Mouse (Mus musculus): ENCODE results near the gene Coro1b. TPM values are rescaled to one million over a fixed set of nuclear protein-coding genes. Genes with fewer than 3 reads are reported as not detected.
A peak's percentile ranks its signal among the peaks of the same experiment; 100 is the strongest.
"Not testable (repeated sequence)": the region's sequence is repeated elsewhere in the genome, so short reads cannot be mapped to it uniquely, and the experiment has no call there.

Gene Coro1b
- polyA plus RNA-seq, 1 experiment from 2014 or later = 189 TPM

- DNase-seq (ENCODE audit: low spot score) = no peak
- H3K36me3 ChIP-seq (ENCODE audit: control insufficient read depth, insufficient read depth, low read length) = peaks cover 11% of the 10 kb centered on the region
- H3K9me3 ChIP-seq (ENCODE audit: control insufficient read depth, low read length) = no peaks in the 10 kb centered on the region
- no peak overlapping the region for H3K4me2 ChIP-seq (ENCODE audit: low read length)
- H3K9ac ChIP-seq (ENCODE audit: low read length) = no peak overlapping the region
- H3K27me3 ChIP-seq (replicated peaks; ENCODE audit: control insufficient read depth, insufficient read depth, low read length) = no peaks in the 10 kb centered on the region
- ATAC-seq (replicated peaks; ENCODE audit: low FRiP score, low TSS enrichment, low read depth) = no peak
- 82% methylated on average over 7 of the region's 7 CpGs for WGBS
- peaks cover 20% of the 10 kb centered on the region for H3K4me1 ChIP-seq (replicated peaks; ENCODE audit: control insufficient read depth, insufficient read depth, low read length)
- no peak overlapping the region for H3K4me3 ChIP-seq (ENCODE audit: low read depth, low read length)
- no peak overlapping the region for H3K27ac ChIP-seq (ENCODE audit: low read depth)
These were observed 25.7 kb upstream of the Coro1b start for GRCm38 (mm10) chr19:4122411-4123370.

GRCm38 (mm10) chr19:4124432-4124831 is 24.0 kb upstream of the Coro1b start:
- Histone ChIP-seq H3K9me3 (ENCODE audit: control insufficient read depth, low read length) (no peaks in the 10 kb centered on the region), H3K27ac (ENCODE audit: low read depth) (no peak overlapping the region), H3K36me3 (ENCODE audit: control insufficient read depth, insufficient read depth, low read length) (peaks cover 14% of the 10 kb centered on the region), H3K27me3 (replicated peaks; ENCODE audit: control insufficient read depth, insufficient read depth, low read length) (no peaks in the 10 kb centered on the region), H3K9ac (ENCODE audit: low read length) (no peak overlapping the region), H3K4me3 (ENCODE audit: low read depth, low read length) (no peak overlapping the region), H3K4me2 (ENCODE audit: low read length) (no peak overlapping the region), H3K4me1 (replicated peaks; ENCODE audit: control insufficient read depth, insufficient read depth, low read length) (peaks cover 20% of the 10 kb centered on the region)
- WGBS = 81% methylated on average over 4 of the region's 4 CpGs
- no peak for DNase-seq (ENCODE audit: low spot score)
- no peak for ATAC-seq (replicated peaks; ENCODE audit: low FRiP score, low TSS enrichment, low read depth)

DNA sequence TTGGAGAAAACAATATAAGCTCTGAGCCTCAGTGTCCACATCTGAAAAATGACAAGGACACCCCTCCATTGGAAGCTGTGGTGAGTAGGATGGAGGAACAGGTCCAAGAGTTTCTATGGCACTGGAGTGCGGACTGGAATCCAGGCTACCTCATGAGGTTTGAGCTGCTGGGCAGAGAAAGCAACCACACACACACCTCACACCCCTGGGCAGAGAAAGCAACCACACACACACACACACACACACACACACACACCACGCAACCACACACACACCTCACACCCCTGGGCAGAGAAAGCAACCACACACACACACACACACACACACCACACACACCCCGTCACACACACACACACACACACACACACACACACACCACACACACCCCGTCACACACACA is 23.2 kb upstream of the Coro1b start:
- Histone ChIP-seq H3K9ac (ENCODE audit: low read length) (0 out of 2 replicates have a peak overlapping the region, but pooled peaks have one; percentile 25), H3K27ac (ENCODE audit: low read depth) (peak overlapping the region; percentile 7; the same call in 1 of the 2 replicates), H3K4me3 (ENCODE audit: low read depth, low read length) (peak overlapping the region; percentile 98), H3K36me3 (ENCODE audit: control insufficient read depth, insufficient read depth, low read length) (peaks cover 22% of the 10 kb centered on the region), H3K4me2 (ENCODE audit: low read length) (peak overlapping the region; percentile 91), H3K4me1 (replicated peaks; ENCODE audit: control insufficient read depth, insufficient read depth, low read length) (peaks cover 20% of the 10 kb centered on the region)
- not testable (repeated sequence) for H3K27me3 ChIP-seq (replicated peaks; ENCODE audit: control insufficient read depth, insufficient read depth, low read length); H3K9me3 ChIP-seq (ENCODE audit: control insufficient read depth, low read length); DNase-seq (ENCODE audit: low spot score)
- 16% methylated on average over 2 of the region's 4 CpGs for WGBS
- peak; percentile 25 for ATAC-seq (replicated peaks; ENCODE audit: low FRiP score, low TSS enrichment, low read depth)

GRCm38 (mm10) chr19:4125741-4126696 is 22.4 kb upstream of the Coro1b start, which contains the start of gene Aip:
TSS of gene Aip (minus strand) at chr19:4125858.
- no peaks in the 10 kb centered on the region for H3K27me3 ChIP-seq (replicated peaks; ENCODE audit: control insufficient read depth, insufficient read depth, low read length)
- H3K9ac ChIP-seq (ENCODE audit: low read length) = peak within 1 kb of the TSS; percentile 84
- H3K36me3 ChIP-seq (ENCODE audit: control insufficient read depth, insufficient read depth, low read length) = peaks cover 28% of the 10 kb centered on the region
- H3K4me1 ChIP-seq (replicated peaks; ENCODE audit: control insufficient read depth, insufficient read depth, low read length) = peaks cover 13% of the 10 kb centered on the region
- peak; percentile 93 for ATAC-seq (replicated peaks; ENCODE audit: low FRiP score, low TSS enrichment, low read depth)
- peak within 1 kb of the TSS; percentile 98 for H3K4me3 ChIP-seq (ENCODE audit: low read depth, low read length)
- 1% methylated on average over 64 of the region's 64 CpGs for WGBS
- H3K9me3 ChIP-seq (ENCODE audit: control insufficient read depth, low read length) = no peaks in the 10 kb centered on the region
- H3K27ac ChIP-seq (ENCODE audit: low read depth) = peak within 1 kb of the TSS; percentile 57
- H3K4me2 ChIP-seq (ENCODE audit: low read length) = peak within 1 kb of the TSS; percentile 91
- peak; percentile 96 for DNase-seq (ENCODE audit: low spot score)

GRCm38 (mm10) chr19:4126759-4127495 is 21.5 kb upstream of the Coro1b start:
- peak overlapping the region; percentile 98 for H3K4me3 ChIP-seq (ENCODE audit: low read depth, low read length)
- H3K27ac ChIP-seq (ENCODE audit: low read depth) = no peak overlapping the region
- H3K36me3 ChIP-seq (ENCODE audit: control insufficient read depth, insufficient read depth, low read length) = peaks cover 37% of the 10 kb centered on the region
- H3K9me3 ChIP-seq (ENCODE audit: control insufficient read depth, low read length) = no peaks in the 10 kb centered on the region
- peak overlapping the region; percentile 84 for H3K9ac ChIP-seq (ENCODE audit: low read length)
- WGBS = 52% methylated on average over 6 of the region's 7 CpGs
- DNase-seq (ENCODE audit: low spot score) (no peak), ATAC-seq (replicated peaks; ENCODE audit: low FRiP score, low TSS enrichment, low read depth) (no peak)
- H3K4me2 ChIP-seq (ENCODE audit: low read length) = peak overlapping the region; percentile 91
- peaks cover 13% of the 10 kb centered on the region for H3K4me1 ChIP-seq (replicated peaks; ENCODE audit: control insufficient read depth, insufficient read depth, low read length)
- no peaks in the 10 kb centered on the region for H3K27me3 ChIP-seq (replicated peaks; ENCODE audit: control insufficient read depth, insufficient read depth, low read length)

- Histone ChIP-seq H3K4me3 (ENCODE audit: low read depth, low read length) (no peak overlapping the region), H3K27ac (ENCODE audit: low read depth) (no peak overlapping the region), H3K4me2 (ENCODE audit: low read length) (no peak overlapping the region), H3K9me3 (ENCODE audit: control insufficient read depth, low read length) (no peaks in the 10 kb centered on the region), H3K4me1 (replicated peaks; ENCODE audit: control insufficient read depth, insufficient read depth, low read length) (peaks cover 13% of the 10 kb centered on the region), H3K36me3 (ENCODE audit: control insufficient read depth, insufficient read depth, low read length) (peaks cover 52% of the 10 kb centered on the region), H3K27me3 (replicated peaks; ENCODE audit: control insufficient read depth, insufficient read depth, low read length) (no peaks in the 10 kb centered on the region), H3K9ac (ENCODE audit: low read length) (no peak overlapping the region)
- DNase-seq (ENCODE audit: low spot score) (no peak), ATAC-seq (replicated peaks; ENCODE audit: low FRiP score, low TSS enrichment, low read depth) (no peak)
- 91% methylated on average over 7 of the region's 7 CpGs for WGBS
These were observed 19.0 kb upstream of the Coro1b start for GRCm38 (mm10) chr19:4129462-4129861.

DNA sequence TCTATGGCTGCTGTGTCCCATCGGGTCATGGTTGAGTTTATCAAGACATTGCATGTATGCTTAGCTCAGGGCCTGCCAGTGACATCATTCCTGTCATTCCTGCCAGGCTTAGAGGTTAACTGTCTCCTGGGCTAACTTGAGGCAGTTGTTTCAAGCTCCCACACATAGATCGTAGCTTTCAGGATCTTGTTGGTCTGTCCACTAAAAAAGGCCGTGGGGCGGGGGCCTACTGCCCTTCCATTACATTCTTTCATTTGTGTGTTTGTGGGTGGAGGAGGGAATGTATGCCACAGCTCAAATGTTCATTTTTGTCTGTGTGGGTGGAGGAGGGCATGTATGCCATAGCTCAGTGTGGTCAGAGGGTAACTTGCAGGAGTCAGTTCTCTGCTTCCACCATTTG is 18.3 kb upstream of the Coro1b start:
- WGBS = 86% methylated on average over 4 of the region's 4 CpGs
- H3K4me2 ChIP-seq (ENCODE audit: low read length) = no peak overlapping the region
- ATAC-seq (replicated peaks; ENCODE audit: low FRiP score, low TSS enrichment, low read depth) = no peak
- no peak overlapping the region for H3K27ac ChIP-seq (ENCODE audit: low read depth)
- no peak for DNase-seq (ENCODE audit: low spot score)
- no peaks in the 10 kb centered on the region for H3K27me3 ChIP-seq (replicated peaks; ENCODE audit: control insufficient read depth, insufficient read depth, low read length)
- H3K9me3 ChIP-seq (ENCODE audit: control insufficient read depth, low read length) = no peaks in the 10 kb centered on the region
- no peak overlapping the region for H3K4me3 ChIP-seq (ENCODE audit: low read depth, low read length)
- H3K4me1 ChIP-seq (replicated peaks; ENCODE audit: control insufficient read depth, insufficient read depth, low read length) = peaks cover 8% of the 10 kb centered on the region
- H3K9ac ChIP-seq (ENCODE audit: low read length) = no peak overlapping the region
- peaks cover 52% of the 10 kb centered on the region for H3K36me3 ChIP-seq (ENCODE audit: control insufficient read depth, insufficient read depth, low read length)

DNA sequence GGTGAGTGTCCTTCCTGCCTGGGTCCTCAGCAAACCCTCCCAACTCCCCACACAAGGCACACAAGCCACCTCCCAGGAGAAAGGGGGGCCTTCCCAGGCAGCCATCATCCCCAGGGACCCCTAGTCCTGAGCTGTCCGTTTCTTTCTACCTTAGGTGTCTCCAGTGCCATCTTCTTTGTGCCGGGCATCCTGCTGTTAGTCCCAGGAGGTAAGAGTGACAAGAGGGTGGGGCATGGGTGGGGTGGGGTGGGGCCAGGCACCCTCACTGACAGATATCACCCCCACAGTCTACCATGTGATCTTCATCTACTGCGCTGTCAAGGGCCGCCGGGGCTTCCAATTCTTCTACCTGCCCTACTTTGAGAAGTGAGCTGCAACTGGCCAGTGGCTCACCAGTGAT is 17.3 kb upstream of the Coro1b start:
- H3K4me1 ChIP-seq (replicated peaks; ENCODE audit: control insufficient read depth, insufficient read depth, low read length) = peaks cover 7% of the 10 kb centered on the region
- 94% methylated on average over 5 of the region's 5 CpGs for WGBS
- peaks cover 52% of the 10 kb centered on the region for H3K36me3 ChIP-seq (ENCODE audit: control insufficient read depth, insufficient read depth, low read length)
- no peaks in the 10 kb centered on the region for H3K9me3 ChIP-seq (ENCODE audit: control insufficient read depth, low read length)
- no peaks in the 10 kb centered on the region for H3K27me3 ChIP-seq (replicated peaks; ENCODE audit: control insufficient read depth, insufficient read depth, low read length)
- H3K27ac ChIP-seq (ENCODE audit: low read depth) = no peak overlapping the region
- ATAC-seq (replicated peaks; ENCODE audit: low FRiP score, low TSS enrichment, low read depth) (no peak), DNase-seq (ENCODE audit: low spot score) (no peak)
- no peak overlapping the region for H3K9ac ChIP-seq (ENCODE audit: low read length)
- no peak overlapping the region for H3K4me3 ChIP-seq (ENCODE audit: low read depth, low read length)
- no peak overlapping the region for H3K4me2 ChIP-seq (ENCODE audit: low read length)

All from intestine, embryonic 14.5 days (tissue).